Mouse (Mus musculus): ENCODE results near the gene Prdm5. TPM values are rescaled to one million over a fixed set of nuclear protein-coding genes. Genes with fewer than 3 reads are reported as not detected.

Prdm5 gene
- polyA plus RNA-seq (2017; shearing (Covaris generic)) = 1 to 10 TPM; 1.4 to 3.7 TPM

GRCm38 (mm10) chr6:65778861-65779688 lies at the start of gene Prdm5:
Gene Prdm5 (plus strand): TSS chr6:65778988.

GRCm38 (mm10) chr6:65952309-65952708 lies 173.5 kb downstream of the Prdm5 start, which contains the start of gene 4930544G11Rik:
Gene 4930544G11Rik (plus strand): TSS chr6:65952609.

Other genes with a start within 250 kb of the Prdm5 start
- gene Ndnf, start 107.4 kb upstream of the Prdm5 start, polyA plus RNA-seq (2017; shearing (Covaris generic)) = 1 to 10 TPM in 1 of 2 experiments, under 1 TPM in 1; 0.64 to 2.1 TPM
- gene 4930544G11Rik, start 173.6 kb downstream of the Prdm5 start, polyA plus RNA-seq (2017; shearing (Covaris generic)) = under 1 TPM in 1 of 2 experiments, not detected in 1; 0.73 TPM